Mouse (Mus musculus) erythroblast, embryonic 14.5 days (primary cell): ENCODE data around the gene Slc50a1. TPM values are rescaled to one million over a fixed set of nuclear protein-coding genes. Genes with fewer than 3 reads are reported as not detected.
A peak's percentile ranks its signal among the peaks of the same experiment; 100 is the strongest.

Source experiments
- H3K27me3 ChIP-seq: 2 replicates; pipeline ENCODE4 v1.6.1; 2012; ENCODE audit warnings: inconsistent platforms; ENCODE audit not compliant: control insufficient read depth
- H3K36me3 ChIP-seq: 2 replicates; pipeline ENCODE4 v1.6.1; 2012; ENCODE audit warnings: mild to moderate bottlenecking, inconsistent platforms; ENCODE audit not compliant: control insufficient read depth
- H3K4me1 ChIP-seq: 2 replicates; pipeline ENCODE4 v1.6.1; 2012; ENCODE audit warnings: inconsistent platforms; ENCODE audit not compliant: control insufficient read depth
- H3K4me3 ChIP-seq: replicated peaks from 2 replicates; pipeline ENCODE3; 2012; ENCODE audit warnings: moderate library complexity, mild to moderate bottlenecking, inconsistent platforms
- H3K9me3 ChIP-seq: 2 replicates; pipeline ENCODE4 v1.6.1; 2012; ENCODE audit warnings: low read length, inconsistent platforms, mixed read lengths; ENCODE audit not compliant: control insufficient read depth
- GATA1 ChIP-seq: IDR thresholded peaks from 2 replicates; pipeline ENCODE4 v1.6.1; 2012; ENCODE audit warnings: low read length, inconsistent platforms, mixed read lengths
- TAL1 ChIP-seq: IDR thresholded peaks from 3 replicates; pipeline ENCODE4 v1.6.1; 2012; ENCODE audit warnings: low read length, inconsistent platforms, mixed read lengths
- polyA plus RNA-seq: library from polyadenylated mRNA; stranded (reverse); fragments of >175 nt; gene quantifications from 2 replicates; pipeline ENCODE4 v1.2.3, GENCODE M21; 2012

Slc50a1 gene
- polyA plus RNA-seq = 0.07 and 0.18 TPM in 2 replicates

- H3K27me3 ChIP-seq = peaks cover 18% of the 10 kb centered on the region
- peaks cover 49% of the 10 kb centered on the region for H3K4me1 ChIP-seq
- no peaks in the 10 kb centered on the region for H3K9me3 ChIP-seq
- TF ChIP-seq TAL1 (no peak), GATA1 (no peak)
- H3K36me3 ChIP-seq = no peaks in the 10 kb centered on the region; the same call in 1 of the 2 replicates
- peak within 1 kb of the TSS; percentile 69 for H3K4me3 ChIP-seq
These were observed at the start of gene Slc50a1 for GRCm38 (mm10) chr3:89270051-89270755. Gene Slc50a1, minus strand, starts transcription at chr3:89270570.

- no peak for TF ChIP-seq TAL1
- TF ChIP-seq GATA1 = no peak
- peaks cover 92% of the 10 kb centered on the region for H3K27me3 ChIP-seq
- H3K4me3 ChIP-seq = no peak overlapping the region
- peaks cover 11% of the 10 kb centered on the region for H3K4me1 ChIP-seq
- H3K9me3 ChIP-seq = peaks cover 10% of the 10 kb centered on the region; the same call in 1 of the 2 replicates
- no peaks in the 10 kb centered on the region for H3K36me3 ChIP-seq
These were observed 49.4 kb upstream of the Slc50a1 start for GRCm38 (mm10) chr3:89319591-89320350.

- Histone ChIP-seq H3K4me1 (peaks cover 11% of the 10 kb centered on the region), H3K36me3 (no peaks in the 10 kb centered on the region), H3K4me3 (no peak overlapping the region), H3K27me3 (peaks cover 89% of the 10 kb centered on the region), H3K9me3 (peaks cover 10% of the 10 kb centered on the region; the same call in 1 of the 2 replicates)
- TF ChIP-seq TAL1 (no peak), GATA1 (no peak)
These were observed 48.7 kb upstream of the Slc50a1 start for GRCm38 (mm10) chr3:89318971-89319590.

GRCm38 (mm10) chr3:89318316-89318715 lies 47.9 kb upstream of the Slc50a1 start:
- peaks cover 11% of the 10 kb centered on the region for H3K4me1 ChIP-seq
- H3K27me3 ChIP-seq = peaks cover 82% of the 10 kb centered on the region
- no peaks in the 10 kb centered on the region for H3K36me3 ChIP-seq
- TF ChIP-seq TAL1 (no peak), GATA1 (no peak)
- peaks cover 10% of the 10 kb centered on the region; the same call in 1 of the 2 replicates for H3K9me3 ChIP-seq
- H3K4me3 ChIP-seq = no peak overlapping the region

- Histone ChIP-seq H3K4me3 (no peak overlapping the region), H3K27me3 (peaks cover 71% of the 10 kb centered on the region), H3K36me3 (no peaks in the 10 kb centered on the region), H3K4me1 (peaks cover 8% of the 10 kb centered on the region), H3K9me3 (peaks cover 10% of the 10 kb centered on the region; the same call in 1 of the 2 replicates)
- TF ChIP-seq TAL1 (no peak), GATA1 (no peak)
These were observed 46.9 kb upstream of the Slc50a1 start for GRCm38 (mm10) chr3:89317246-89317645.

GRCm38 (mm10) chr3:89316833-89317232 lies 46.5 kb upstream of the Slc50a1 start:
- Histone ChIP-seq H3K36me3 (no peaks in the 10 kb centered on the region), H3K9me3 (peaks cover 8% of the 10 kb centered on the region; the same call in 1 of the 2 replicates), H3K27me3 (peaks cover 67% of the 10 kb centered on the region), H3K4me1 (peaks cover 6% of the 10 kb centered on the region), H3K4me3 (no peak overlapping the region)
- TF ChIP-seq GATA1 = no peak
- TF ChIP-seq TAL1 = no peak

GRCm38 (mm10) chr3:89315930-89316831 lies 45.8 kb upstream of the Slc50a1 start:
- H3K9me3 ChIP-seq = peaks cover 7% of the 10 kb centered on the region; the same call in 1 of the 2 replicates
- H3K4me3 ChIP-seq = no peak overlapping the region
- no peaks in the 10 kb centered on the region for H3K36me3 ChIP-seq
- H3K27me3 ChIP-seq = peaks cover 60% of the 10 kb centered on the region
- TF ChIP-seq GATA1 (no peak), TAL1 (no peak)
- peaks cover 6% of the 10 kb centered on the region for H3K4me1 ChIP-seq
